Mouse (Mus musculus) testis, postnatal 14 days (tissue): ENCODE measurements around the gene Ttll5.

ENCODE experiments used
- DNase-seq: peaks from one replicate; pipeline ENCODE4 v3.0.0; 2021; ENCODE audit warnings: low spot score

Ttll5 gene

GRCm38 (mm10) chr12:85928513-85928912 is 104.1 kb downstream of the Ttll5 start:
- no peak for DNase-seq

GRCm38 (mm10) chr12:85929711-85930110 is 105.3 kb downstream of the Ttll5 start:
- no peak for DNase-seq

- DNase-seq = no peak
Observed at GRCm38 (mm10) chr12:85930713-85931112, 106.3 kb downstream of the Ttll5 start.

- DNase-seq = no peak
Observed at GRCm38 (mm10) chr12:85933241-85933640, 108.8 kb downstream of the Ttll5 start.

- DNase-seq = no peak
Observed at GRCm38 (mm10) chr12:85937384-85937783, 112.9 kb downstream of the Ttll5 start.

- DNase-seq = no peak
Observed at GRCm38 (mm10) chr12:85943456-85943855, 119.0 kb downstream of the Ttll5 start.

- DNase-seq = no peak
Observed at GRCm38 (mm10) chr12:85944419-85944818, 120.0 kb downstream of the Ttll5 start.

- no peak for DNase-seq
Observed at GRCm38 (mm10) chr12:85947161-85947560, 122.7 kb downstream of the Ttll5 start.

GRCm38 (mm10) chr12:85949667-85950066 is 125.2 kb downstream of the Ttll5 start:
- no peak for DNase-seq

- no peak for DNase-seq
Observed at GRCm38 (mm10) chr12:85950371-85950770, 125.9 kb downstream of the Ttll5 start.

GRCm38 (mm10) chr12:85951036-85951435 is 126.6 kb downstream of the Ttll5 start:
- DNase-seq = no peak

- DNase-seq = no peak
Observed at GRCm38 (mm10) chr12:85951822-85952221, 127.4 kb downstream of the Ttll5 start.

- DNase-seq = no peak
Observed at GRCm38 (mm10) chr12:85952349-85952748, 127.9 kb downstream of the Ttll5 start.

GRCm38 (mm10) chr12:85954167-85954566 is 129.7 kb downstream of the Ttll5 start:
- no peak for DNase-seq

- DNase-seq = no peak
Observed at GRCm38 (mm10) chr12:85955062-85955461, 130.6 kb downstream of the Ttll5 start.

- DNase-seq = no peak
Observed at GRCm38 (mm10) chr12:85955690-85956089, 131.2 kb downstream of the Ttll5 start.

- DNase-seq = no peak
Observed at GRCm38 (mm10) chr12:85956251-85956650, 131.8 kb downstream of the Ttll5 start.

- no peak for DNase-seq
Observed at GRCm38 (mm10) chr12:85958460-85958859, 134.0 kb downstream of the Ttll5 start.

GRCm38 (mm10) chr12:85959822-85960501 is 135.5 kb downstream of the Ttll5 start:
- no peak for DNase-seq

- DNase-seq = no peak
Observed at GRCm38 (mm10) chr12:85960699-85961098, 136.2 kb downstream of the Ttll5 start.

GRCm38 (mm10) chr12:85963160-85963559 is 138.7 kb downstream of the Ttll5 start:
- no peak for DNase-seq

- no peak for DNase-seq
Observed at GRCm38 (mm10) chr12:85963699-85964098, 139.2 kb downstream of the Ttll5 start.

GRCm38 (mm10) chr12:85964436-85964835 is 140.0 kb downstream of the Ttll5 start:
- no peak for DNase-seq

- no peak for DNase-seq
Observed at GRCm38 (mm10) chr12:85967812-85968211, 143.4 kb downstream of the Ttll5 start.
